In the genomic region with DNA sequence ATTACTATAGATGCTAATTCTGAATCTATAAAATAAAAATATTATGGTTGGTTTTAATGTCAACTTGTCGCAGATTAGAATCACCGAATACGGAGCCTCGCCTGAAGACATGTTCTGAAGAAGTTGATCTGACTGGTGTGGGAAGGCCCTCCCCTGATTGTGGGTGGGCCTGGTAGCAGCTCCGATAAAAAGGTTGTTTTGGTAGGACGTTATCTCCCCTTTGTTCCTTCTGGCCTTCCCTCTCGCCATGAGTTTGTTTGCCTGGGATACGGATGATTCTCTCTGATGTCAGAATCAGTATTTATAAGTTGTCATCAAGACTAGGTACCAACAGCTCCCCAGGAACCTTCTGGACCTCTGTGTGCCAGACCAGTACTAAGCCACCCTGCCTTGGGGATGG, we compare ENCODE assay signal across 29 mouse cellular contexts. TPM values are rescaled to one million over a fixed set of nuclear protein-coding genes. Genes with fewer than 3 reads are reported as not detected.
DNase-seq lines count a peak whose midpoint lies in the region; ATAC-seq and TF ChIP-seq lines count a peak whose summit lies in the region.
"Had no signal": no experiment of that assay in that cellular context is flagged by ENCODE, and none has a peak within 500 bp of the region (broad histone marks: within the 10 kb centered on the region; RNA-seq: fewer than 3 reads in every experiment).

No protein-coding gene starts in this region.

- no peak overlapping the region for H3K9ac ChIP-seq in heart, embryonic 12.5 days
- no peak overlapping the region for H3K9ac ChIP-seq in heart, embryonic 11.5 days (ENCODE audit: low read depth, low read length)
- H3K9ac ChIP-seq: kidney, embryonic 15.5 days; limb, embryonic 15.5 days; midbrain, embryonic 13.5 days had no signal

- WGBS in heart, embryonic 12.5 days: 33% methylated on average over 8 of the region's 8 CpGs
- 26% methylated on average over 8 of the region's 8 CpGs for WGBS in heart, embryonic 11.5 days (ENCODE audit: insufficient replicate concordance)
- WGBS in spleen, adult 2 months: 59% methylated on average over 8 of the region's 8 CpGs

- H3K27ac ChIP-seq in heart, embryonic 12.5 days (ENCODE audit: poor library complexity, severe bottlenecking): no peak overlapping the region
- H3K27ac ChIP-seq in heart, embryonic 11.5 days (ENCODE audit: low read depth, low read length): no peak overlapping the region
- H3K27ac ChIP-seq in spleen, adult 2 months (ENCODE audit: insufficient read depth, low read length): peak overlapping the region; percentile 79
- H3K27ac ChIP-seq: embryonic facial prominence, embryonic 10.5 days; forebrain, embryonic 10.5 days; hindbrain, embryonic 10.5 days; hindbrain, postnatal 0 days; kidney, embryonic 15.5 days; midbrain, embryonic 13.5 days had no signal

- H3K36me3 ChIP-seq in heart, embryonic 12.5 days: no peaks in the 10 kb centered on the region
- H3K36me3 ChIP-seq in heart, embryonic 11.5 days (ENCODE audit: control insufficient read depth, insufficient read depth, low read length): no peaks in the 10 kb centered on the region
- no peaks in the 10 kb centered on the region for H3K36me3 ChIP-seq in spleen, adult 2 months (ENCODE audit: control insufficient read depth, insufficient read depth, low read length)
- H3K36me3 ChIP-seq: kidney, embryonic 15.5 days had no signal

- H3K4me1 ChIP-seq in heart, embryonic 12.5 days (replicated peaks): peaks cover 23% of the 10 kb centered on the region
- peaks cover 14% of the 10 kb centered on the region for H3K4me1 ChIP-seq in heart, embryonic 11.5 days (ENCODE audit: control insufficient read depth, insufficient read depth, low read length)
- peaks cover 24% of the 10 kb centered on the region; the same call in 1 of the 2 replicates for H3K4me1 ChIP-seq in spleen, adult 2 months (ENCODE audit: control insufficient read depth, insufficient read depth, insufficient read length)

- H3K4me2 ChIP-seq in heart, embryonic 12.5 days: peak overlapping the region; percentile 35; the same call in 1 of the 2 replicates
- H3K4me2 ChIP-seq in heart, embryonic 11.5 days: no peak overlapping the region
- H3K4me2 ChIP-seq: kidney, embryonic 15.5 days; midbrain, embryonic 13.5 days had no signal

- no peak for ATAC-seq in heart, embryonic 12.5 days (ENCODE audit: insufficient number of reproducible peaks, low FRiP score)
- ATAC-seq in heart, embryonic 11.5 days (replicated peaks; ENCODE audit: insufficient number of reproducible peaks, low FRiP score, low TSS enrichment): no peak
- ATAC-seq: forebrain, embryonic 16.5 days; hindbrain, postnatal 0 days; intestine, embryonic 16.5 days; midbrain, embryonic 13.5 days had no signal

- TF ChIP-seq CTCF in spleen, adult 2 months (IDR thresholded peaks at IDR 0.05; ENCODE audit: extremely low read depth, insufficient read depth, insufficient read length, insufficient replicate concordance): no peak

- H3K9me3 ChIP-seq in heart, embryonic 12.5 days (replicated peaks): no peaks in the 10 kb centered on the region
- no peaks in the 10 kb centered on the region for H3K9me3 ChIP-seq in heart, embryonic 11.5 days (replicated peaks; ENCODE audit: control insufficient read depth, low read length)
- H3K9me3 ChIP-seq: embryonic facial prominence, embryonic 10.5 days; forebrain, embryonic 10.5 days; hindbrain, embryonic 10.5 days; kidney, embryonic 15.5 days; limb, embryonic 15.5 days; midbrain, embryonic 13.5 days had no signal

- H3K4me3 ChIP-seq in heart, embryonic 12.5 days: no peak overlapping the region
- H3K4me3 ChIP-seq in heart, embryonic 11.5 days (ENCODE audit: low read depth, low read length): no peak overlapping the region
- H3K4me3 ChIP-seq in spleen, adult 2 months (ENCODE audit: extremely low read depth, insufficient read depth, insufficient read length): no peak overlapping the region
- H3K4me3 ChIP-seq: embryonic facial prominence, embryonic 10.5 days; forebrain, embryonic 10.5 days; hindbrain, embryonic 10.5 days; kidney, embryonic 15.5 days; left cerebral cortex, adult 2 months; limb, embryonic 15.5 days; midbrain, embryonic 13.5 days had no signal

- no peak for TF ChIP-seq POLR2A in spleen, adult 2 months (IDR thresholded peaks at IDR 0.05; ENCODE audit: low read depth, low read length)

- H3K27me3 ChIP-seq in heart, embryonic 12.5 days (replicated peaks): no peaks in the 10 kb centered on the region
- no peaks in the 10 kb centered on the region for H3K27me3 ChIP-seq in heart, embryonic 11.5 days (ENCODE audit: control insufficient read depth, insufficient read depth, low read length)
- no peaks in the 10 kb centered on the region for H3K27me3 ChIP-seq in spleen, adult 2 months (ENCODE audit: control insufficient read depth, insufficient read depth, low read length)
- H3K27me3 ChIP-seq: kidney, embryonic 15.5 days; limb, embryonic 15.5 days; midbrain, embryonic 13.5 days had no signal

- DNase-seq in cerebellum, adult 9-10 months: peak; percentile 30
- no peak for DNase-seq in cerebellum, postnatal 25 days
- DNase-seq in spleen, adult 2 months (ENCODE audit: low read depth in 1 of 2, low spot score in 2 of 2): no peak
- DNase-seq in spleen, postnatal 36 days (ENCODE audit: low spot score in 2 of 2): no peak
- no peak for DNase-seq in adrenal gland, adult 8-10 months
- DNase-seq in B cell, adult 2 months: no peak
- DNase-seq: layer of hippocampus, adult 9-11 months had no signal

RNA-seq across cellular contexts. Expression of a gene that starts 20.0 kb away (rescaled TPM):
- not detected in 2 replicates for polyA plus RNA-seq in heart, embryonic 12.5 days (2016; fragmentation: Nextera tagmentation; extraction: Ambion mirVana)
- polyA plus RNA-seq in heart, embryonic 11.5 days (2014; fragmentation: Nextera tagmentation; extraction: Ambion mirVana): not detected in 2 replicates
- polyA plus RNA-seq in spleen, adult 2 months (2012; rRNA removed): not detected in 2 replicates
- total RNA-seq in adrenal gland, adult 8-10 months (2022): not detected
- total RNA-seq: adrenal gland, adult 2 months; gastrocnemius, postnatal 25 days; hindbrain, postnatal 0 days; left cerebral cortex, adult 2 months; left cerebral cortex, postnatal 4 days; monocyte, adult 5-6 weeks had no signal
- polyA plus RNA-seq: adrenal gland, adult 2 months; CD4-positive, CD25-positive, alpha-beta regulatory T cell, adult 4 months; embryonic facial prominence, embryonic 10.5 days; forebrain, embryonic 10.5 days; forebrain, embryonic 16.5 days; heart, embryonic 14.5 days; hindbrain, embryonic 10.5 days; hindbrain, postnatal 0 days; intestine, embryonic 16.5 days; kidney, embryonic 15.5 days; limb, embryonic 15.5 days; midbrain, embryonic 13.5 days; neural tube, embryonic 11.5 days had no signal

RNA-seq across cellular contexts. Expression of a gene that starts 21.8 kb away (rescaled TPM):
- 95.9 and 99.7 TPM in 2 replicates for polyA plus RNA-seq in heart, embryonic 12.5 days (2016; fragmentation: Nextera tagmentation; extraction: Ambion mirVana)
- 75.9 and 77.5 TPM in 2 replicates for polyA plus RNA-seq in heart, embryonic 11.5 days (2014; fragmentation: Nextera tagmentation; extraction: Ambion mirVana)
- 26.6 and 28.9 TPM in 2 replicates for polyA plus RNA-seq in spleen, adult 2 months (2012; rRNA removed)
- total RNA-seq in adrenal gland, adult 8-10 months (2022): 100 to 1,000 TPM in 2 of 4 experiments, 10 to 100 TPM in 2; 89.8 to 123 (median 106) TPM

RNA-seq across cellular contexts. Expression of a gene that starts 29.7 kb away (rescaled TPM):
- polyA plus RNA-seq in heart, embryonic 12.5 days (2016; fragmentation: Nextera tagmentation; extraction: Ambion mirVana): not detected in 2 replicates
- polyA plus RNA-seq in heart, embryonic 11.5 days (2014; fragmentation: Nextera tagmentation; extraction: Ambion mirVana): not detected in 2 replicates
- not detected in 2 replicates for polyA plus RNA-seq in spleen, adult 2 months (2012; rRNA removed)
- total RNA-seq in adrenal gland, adult 8-10 months (2022): not detected
- total RNA-seq: adrenal gland, adult 2 months; ES-E14; gastrocnemius, postnatal 25 days; hindbrain, postnatal 0 days; left cerebral cortex, adult 2 months; left cerebral cortex, postnatal 4 days; monocyte, adult 5-6 weeks had no signal
- polyA plus RNA-seq: adrenal gland, adult 2 months; cortical plate, adult 2 months; forebrain, embryonic 10.5 days; forebrain, embryonic 16.5 days; heart, embryonic 14.5 days; hindbrain, postnatal 0 days; intestine, embryonic 16.5 days; kidney, embryonic 15.5 days; midbrain, embryonic 13.5 days; neural tube, embryonic 11.5 days; testis, adult 2 months had no signal

RNA-seq across cellular contexts. Expression of a gene that starts 42.5 kb away (rescaled TPM):
- not detected in 2 replicates for polyA plus RNA-seq in heart, embryonic 12.5 days (2016; fragmentation: Nextera tagmentation; extraction: Ambion mirVana)
- not detected in 2 replicates for polyA plus RNA-seq in heart, embryonic 11.5 days (2014; fragmentation: Nextera tagmentation; extraction: Ambion mirVana)
- polyA plus RNA-seq in spleen, adult 2 months (2012; rRNA removed): not detected in 2 replicates
- total RNA-seq in adrenal gland, adult 8-10 months (2022): not detected
- total RNA-seq: adrenal gland, adult 2 months; ES-E14; gastrocnemius, postnatal 25 days; hindbrain, postnatal 0 days; left cerebral cortex, adult 2 months; left cerebral cortex, postnatal 4 days; monocyte, adult 5-6 weeks had no signal
- polyA plus RNA-seq: adrenal gland, adult 2 months; CD4-positive, CD25-positive, alpha-beta regulatory T cell, adult 4 months; cortical plate, adult 2 months; embryonic facial prominence, embryonic 10.5 days; forebrain, embryonic 10.5 days; forebrain, embryonic 16.5 days; heart, embryonic 14.5 days; hindbrain, embryonic 10.5 days; hindbrain, postnatal 0 days; intestine, embryonic 16.5 days; kidney, embryonic 15.5 days; limb, embryonic 15.5 days; midbrain, embryonic 13.5 days; neural tube, embryonic 11.5 days; testis, adult 2 months had no signal

RNA-seq across cellular contexts. Expression of a gene that starts 58.5 kb away (rescaled TPM):
- polyA plus RNA-seq in heart, embryonic 12.5 days (2016; fragmentation: Nextera tagmentation; extraction: Ambion mirVana): 37.9 and 39.5 TPM in 2 replicates
- 38.1 and 42.3 TPM in 2 replicates for polyA plus RNA-seq in heart, embryonic 11.5 days (2014; fragmentation: Nextera tagmentation; extraction: Ambion mirVana)
- 9.4 and 9.5 TPM in 2 replicates for polyA plus RNA-seq in spleen, adult 2 months (2012; rRNA removed)
- total RNA-seq in adrenal gland, adult 8-10 months (2022): 10 to 100 TPM; 45.2 to 56.6 (median 46.5) TPM
